In genomic region chr2:4445629-4446400, GRCm38 (mm10) we compare ENCODE assay signal across 10 mouse cellular contexts.
DNase-seq lines count a peak whose midpoint lies in the region; ATAC-seq and TF ChIP-seq lines count a peak whose summit lies in the region.
"Had no signal": no experiment of that assay in that cellular context is flagged by ENCODE, and none has a peak within 500 bp of the region (broad histone marks: within the 10 kb centered on the region; RNA-seq: fewer than 3 reads in every experiment).

No protein-coding gene starts in this region.

- no peak overlapping the region for H3K4me2 ChIP-seq in stomach, embryonic 16.5 days (ENCODE audit: low read depth, low read length)
- H3K4me2 ChIP-seq: liver, embryonic 13.5 days had no signal

- H3ac ChIP-seq in C2C12 (ENCODE audit: control insufficient read depth, insufficient read length, low read depth): peak overlapping the region; percentile 33

- no peaks in the 10 kb centered on the region for H3K9me3 ChIP-seq in stomach, embryonic 16.5 days (replicated peaks; ENCODE audit: control insufficient read depth, low read length)
- no peaks in the 10 kb centered on the region for H3K9me3 ChIP-seq in forebrain, embryonic 10.5 days
- H3K9me3 ChIP-seq: liver, embryonic 13.5 days had no signal

- H3K79me3 ChIP-seq in C2C12 (ENCODE audit: low read depth): peaks cover 50% of the 10 kb centered on the region

- H3K36me3 ChIP-seq in C2C12 (ENCODE audit: control insufficient read depth, insufficient read depth): peaks cover 24% of the 10 kb centered on the region
- no peaks in the 10 kb centered on the region for H3K36me3 ChIP-seq in stomach, embryonic 16.5 days (ENCODE audit: control insufficient read depth, insufficient read depth, low read length)
- H3K36me3 ChIP-seq in forebrain, embryonic 10.5 days (replicated peaks): peaks cover 9% of the 10 kb centered on the region
- H3K36me3 ChIP-seq: liver, embryonic 13.5 days had no signal

- H3K4me1 ChIP-seq in stomach, embryonic 16.5 days (ENCODE audit: control insufficient read depth, insufficient read depth, low read length): peaks cover 5% of the 10 kb centered on the region; the same call in 1 of the 2 replicates
- H3K4me1 ChIP-seq in forebrain, embryonic 10.5 days: peaks cover 2% of the 10 kb centered on the region
- H3K4me1 ChIP-seq: liver, embryonic 13.5 days had no signal

- no peak for TF ChIP-seq CTCF in C2C12 (IDR thresholded peaks at IDR 0.05; ENCODE audit: control insufficient read depth, insufficient read depth, insufficient read length)

- 74% methylated on average over 10 of the region's 10 CpGs for WGBS in stomach, embryonic 16.5 days
- WGBS in forebrain, embryonic 10.5 days: 89% methylated on average over 10 of the region's 10 CpGs

- H3K27ac ChIP-seq in stomach, embryonic 16.5 days (ENCODE audit: low read length): peak overlapping the region; percentile 50
- no peak overlapping the region for H3K27ac ChIP-seq in forebrain, embryonic 10.5 days
- H3K27ac ChIP-seq: liver, embryonic 13.5 days had no signal

- peak; percentile 88 for ATAC-seq in frontal cortex, adult (ENCODE audit: low TSS enrichment)
- 0 out of 2 replicates have a peak, but pooled peaks have one; percentile 33 for ATAC-seq in stomach, embryonic 16.5 days (ENCODE audit: insufficient read depth, low FRiP score)

- H3K27me3 ChIP-seq in C2C12 (ENCODE audit: control insufficient read depth, insufficient read depth, insufficient read length): no peaks in the 10 kb centered on the region
- no peaks in the 10 kb centered on the region for H3K27me3 ChIP-seq in stomach, embryonic 16.5 days (ENCODE audit: control insufficient read depth, insufficient read depth, low read length)
- H3K27me3 ChIP-seq in forebrain, embryonic 10.5 days (ENCODE audit: poor library complexity, severe bottlenecking): no peaks in the 10 kb centered on the region
- H3K27me3 ChIP-seq: CH12.LX; liver, embryonic 13.5 days had no signal

- no peak overlapping the region for H3K9ac ChIP-seq in stomach, embryonic 16.5 days (ENCODE audit: low read length)
- H3K9ac ChIP-seq: liver, embryonic 13.5 days had no signal

- DNase-seq in frontal cortex, postnatal 10 days (ENCODE audit: low spot score in 2 of 2): no peak
- DNase-seq in gastrocnemius, postnatal 36 days: peak; percentile 71 to 85
- DNase-seq in left cerebral cortex, postnatal 4 days: peak; percentile 54
- no peak for DNase-seq in retina, postnatal 1 day
- no peak for DNase-seq in forebrain, embryonic 10.5 days (ENCODE audit: extremely low spot score, low spot score)
- DNase-seq: liver, embryonic 13.5 days had no signal

- peaks cover 82% of the 10 kb centered on the region for H3K79me2 ChIP-seq in C2C12 (ENCODE audit: control insufficient read depth, insufficient read depth)

- intact Hi-C loops in gastrocnemius, postnatal 36 days (cut with DNase I): no loop called here
- intact Hi-C loops in left cerebral cortex, postnatal 4 days (cut with DNase I): no loop called here

- H3K4me3 ChIP-seq in C2C12 (ENCODE audit: insufficient read depth, poor library complexity, severe bottlenecking): no peak overlapping the region
- H3K4me3 ChIP-seq in stomach, embryonic 16.5 days (replicated peaks; ENCODE audit: low read length): no peak overlapping the region
- H3K4me3 ChIP-seq in forebrain, embryonic 10.5 days: no peak overlapping the region
- H3K4me3 ChIP-seq: liver, embryonic 13.5 days had no signal

TF ChIP-seq in C2C12, 6 proteins besides CTCF, POLR2A, EP300 and RAD21:
- peak; percentile 95 for TF ChIP-seq FOSL1 (IDR thresholded peaks at IDR 0.05; ENCODE audit: insufficient read depth, low read length, poor library complexity, severe bottlenecking)
- TF ChIP-seq CEBPB (IDR thresholded peaks at IDR 0.05; ENCODE audit: low read depth): no peak
- TF ChIP-seq MAX (IDR thresholded peaks at IDR 0.05): peak; percentile 69
- peak; percentile 76 for TF ChIP-seq MYOD1 (IDR thresholded peaks at IDR 0.05; ENCODE audit: control insufficient read depth, insufficient read length, low read depth)
- TF ChIP-seq USF1 (IDR thresholded peaks at IDR 0.05; ENCODE audit: low read depth): no peak
- no peak for TF ChIP-seq MYOG (IDR thresholded peaks at IDR 0.05; ENCODE audit: control insufficient read depth, extremely low read depth, insufficient read length)
TF ChIP-seq in C2C12: peak in this region for 3.

Comparison
In these comparisons a context has a peak if more than half of its experiments do, and no peak if none do; other contexts are left out.
1. DNase-seq: peak in gastrocnemius, postnatal 36 days (2 of 2) and left cerebral cortex, postnatal 4 days (single experiment); none in frontal cortex, postnatal 10 days (0 of 2), retina, postnatal 1 day (single experiment) and forebrain, embryonic 10.5 days (single experiment).